Mouse (Mus musculus) liver, adult (tissue): ENCODE measurements around the gene Clk2.

ENCODE experiments used
- GATA4 ChIP-seq: IDR thresholded peaks from 2 replicates; pipeline ENCODE4 v1.6.1; 2014; ENCODE audit warnings: mild to moderate bottlenecking, low read length; ENCODE audit not compliant: insufficient replicate concordance

The Clk2 gene

GRCm38 (mm10) chr3:89202253-89203141 is 37.9 kb downstream of the Clk2 start, which contains the start of gene Gba:
Gene Gba, plus strand, starts transcription at chr3:89202928.
- TF ChIP-seq GATA4 = no peak

GRCm38 (mm10) chr3:89203142-89203514 is 38.5 kb downstream of the Clk2 start:
- TF ChIP-seq GATA4 = no peak

GRCm38 (mm10) chr3:89206079-89206478 is 41.5 kb downstream of the Clk2 start:
- no peak for TF ChIP-seq GATA4

GRCm38 (mm10) chr3:89206695-89207094 is 42.1 kb downstream of the Clk2 start:
- TF ChIP-seq GATA4 = no peak

- TF ChIP-seq GATA4 = no peak
These were observed 43.6 kb downstream of the Clk2 start for GRCm38 (mm10) chr3:89208075-89208657.

GRCm38 (mm10) chr3:89208736-89209135 is 44.1 kb downstream of the Clk2 start:
- no peak for TF ChIP-seq GATA4

- TF ChIP-seq GATA4 = no peak
These were observed 45.1 kb downstream of the Clk2 start for GRCm38 (mm10) chr3:89209731-89210130.

- TF ChIP-seq GATA4 = no peak
These were observed 45.6 kb downstream of the Clk2 start for GRCm38 (mm10) chr3:89210162-89210561.

- no peak for TF ChIP-seq GATA4
These were observed 46.1 kb downstream of the Clk2 start for GRCm38 (mm10) chr3:89210731-89211130.

- no peak; the same call in 1 of the 2 replicates for TF ChIP-seq GATA4
These were observed 49.4 kb downstream of the Clk2 start for GRCm38 (mm10) chr3:89213803-89214530.

- TF ChIP-seq GATA4 = no peak
These were observed 50.3 kb downstream of the Clk2 start, which contains the start of gene Thbs3 for GRCm38 (mm10) chr3:89214681-89215411. Gene Thbs3, plus strand, starts transcription at chr3:89215180.

- TF ChIP-seq GATA4 = no peak
These were observed 51.3 kb downstream of the Clk2 start for GRCm38 (mm10) chr3:89215853-89216252.

GRCm38 (mm10) chr3:89218271-89218670 is 53.7 kb downstream of the Clk2 start:
- no peak for TF ChIP-seq GATA4

GRCm38 (mm10) chr3:89219546-89219945 is 55.0 kb downstream of the Clk2 start:
- TF ChIP-seq GATA4 = no peak

GRCm38 (mm10) chr3:89221167-89221566 is 56.6 kb downstream of the Clk2 start:
- no peak for TF ChIP-seq GATA4
